Mouse (Mus musculus) intestine, embryonic 15.5 days (tissue): ENCODE measurements around the gene Olfr1512. TPM values are rescaled to one million over a fixed set of nuclear protein-coding genes. Genes with fewer than 3 reads are reported as not detected.
"Not testable (repeated sequence)": the region's sequence is repeated elsewhere in the genome, so short reads cannot be mapped to it uniquely, and the experiment has no call there.

Experiments used
- ATAC-seq: fragments of 200-750 bp; cut with Nextera tagmentation; 2 replicates; pipeline ENCODE4 v1.8.0; 2017; ENCODE audit warnings: moderate TSS enrichment, moderate library complexity
- H3K27ac ChIP-seq: fragments of 300-500 bp; sonication (generic); 2 replicates; pipeline ENCODE4 v1.5.1; 2015; ENCODE audit warnings: mild to moderate bottlenecking, inconsistent platforms
- H3K27me3 ChIP-seq: fragments of 300-500 bp; sonication (generic); replicated peaks from 2 replicates; pipeline ENCODE4 v1.6.1; 2015; ENCODE audit warnings: inconsistent platforms
- H3K36me3 ChIP-seq: fragments of 300-500 bp; sonication (generic); 2 replicates; pipeline ENCODE4 v1.6.1; 2015; ENCODE audit warnings: inconsistent platforms
- H3K4me1 ChIP-seq: fragments of 300-500 bp; sonication (generic); replicated peaks from 2 replicates; pipeline ENCODE4 v1.6.1; 2015; ENCODE audit warnings: inconsistent platforms
- H3K4me2 ChIP-seq: fragments of 300-500 bp; sonication (generic); replicated peaks from 2 replicates; pipeline ENCODE4 v1.6.1; 2015; ENCODE audit warnings: mild to moderate bottlenecking, inconsistent platforms
- H3K4me3 ChIP-seq: fragments of 300-500 bp; sonication (generic); replicated peaks from 2 replicates; pipeline ENCODE4 v1.5.1; 2015; ENCODE audit warnings: inconsistent platforms
- H3K9ac ChIP-seq: fragments of 300-500 bp; sonication (generic); 2 replicates; pipeline ENCODE4 v1.6.1; 2015; ENCODE audit warnings: inconsistent platforms
- H3K9me3 ChIP-seq: fragments of 300-500 bp; sonication (generic); 2 replicates; pipeline ENCODE4 v1.6.1; 2016; ENCODE audit warnings: inconsistent platforms
- WGBS: fragments of 180-500 bp; shearing (Covaris S2); methylation state at CpG from one replicate; pipeline ENCODE4 v1.1.7; 2015; 5-methylcytosine and 5-hydroxymethylcytosine counted together
- polyA plus RNA-seq: library from polyadenylated mRNA; unstranded; fragments of >200 nt; fragmentation: Nextera tagmentation; extraction: Ambion mirVana; gene quantifications from 2 replicates; pipeline ENCODE4 v1.2.1, GENCODE M21; 2015

The Olfr1512 gene
- polyA plus RNA-seq: not detected in 2 replicates

- Histone ChIP-seq H3K27me3 (no peaks in the 10 kb centered on the region), H3K9ac (no peak within 1 kb of the TSS), H3K9me3 (no peaks in the 10 kb centered on the region), H3K36me3 (no peaks in the 10 kb centered on the region), H3K4me3 (no peak within 1 kb of the TSS), H3K4me1 (no peaks in the 10 kb centered on the region), H3K27ac (no peak within 1 kb of the TSS), H3K4me2 (no peak within 1 kb of the TSS)
- WGBS: 78% methylated on average over 2 of the region's 2 CpGs
- ATAC-seq: no peak
Measured at GRCm38 (mm10) chr14:52379068-52379467, at the start of gene Olfr1512. Olfr1512 (minus strand) TSS chr14:52379168.

- no peak overlapping the region for H3K4me2 ChIP-seq
- H3K36me3 ChIP-seq: no peaks in the 10 kb centered on the region
- no peak for ATAC-seq
- no peak overlapping the region for H3K9ac ChIP-seq
- H3K4me1 ChIP-seq: no peaks in the 10 kb centered on the region
- no peak overlapping the region for H3K4me3 ChIP-seq
- WGBS: 85% methylated on average over 1 of the region's 1 CpGs
- H3K27ac ChIP-seq: no peak overlapping the region
- H3K9me3 ChIP-seq: no peaks in the 10 kb centered on the region
- H3K27me3 ChIP-seq: no peaks in the 10 kb centered on the region
Measured at GRCm38 (mm10) chr14:52427686-52428085, 48.7 kb upstream of the Olfr1512 start.

- H3K36me3 ChIP-seq: no peaks in the 10 kb centered on the region
- H3K9me3 ChIP-seq: no peaks in the 10 kb centered on the region
- no peak within 1 kb of the TSS for H3K27ac ChIP-seq
- WGBS: 83% methylated on average over 3 of the region's 3 CpGs
- H3K27me3 ChIP-seq: no peaks in the 10 kb centered on the region
- H3K4me1 ChIP-seq: no peaks in the 10 kb centered on the region
- no peak within 1 kb of the TSS for H3K9ac ChIP-seq
- no peak for ATAC-seq
- H3K4me3 ChIP-seq: no peak within 1 kb of the TSS
- H3K4me2 ChIP-seq: no peak within 1 kb of the TSS
Measured at GRCm38 (mm10) chr14:52414273-52414672, 35.3 kb upstream of the Olfr1512 start, which contains the start of gene Olfr1510. Olfr1510 (minus strand) TSS chr14:52414373.

GRCm38 (mm10) chr14:52410142-52410919 lies 31.4 kb upstream of the Olfr1512 start:
- H3K4me3 ChIP-seq, H3K4me1 ChIP-seq, ATAC-seq, H3K9me3 ChIP-seq, H3K27me3 ChIP-seq, H3K4me2 ChIP-seq, H3K9ac ChIP-seq, H3K27ac ChIP-seq, H3K36me3 ChIP-seq: not testable (repeated sequence)
- WGBS: 79% methylated on average over 8 of the region's 10 CpGs

- no peak within 1 kb of the TSS for H3K9ac ChIP-seq
- H3K27ac ChIP-seq: no peak within 1 kb of the TSS
- no peaks in the 10 kb centered on the region for H3K36me3 ChIP-seq
- 77% methylated on average over 4 of the region's 4 CpGs for WGBS
- no peak within 1 kb of the TSS for H3K4me3 ChIP-seq
- H3K27me3 ChIP-seq: no peaks in the 10 kb centered on the region
- no peaks in the 10 kb centered on the region for H3K4me1 ChIP-seq
- ATAC-seq: no peak
- H3K4me2 ChIP-seq: no peak within 1 kb of the TSS
- H3K9me3 ChIP-seq: no peaks in the 10 kb centered on the region
Measured at GRCm38 (mm10) chr14:52397279-52397678, 18.3 kb upstream of the Olfr1512 start, which contains the start of gene Olfr1511. Olfr1511 (minus strand) TSS chr14:52397379.

- H3K27me3 ChIP-seq, H3K36me3 ChIP-seq, H3K27ac ChIP-seq, H3K4me1 ChIP-seq, H3K4me3 ChIP-seq, ATAC-seq, H3K9me3 ChIP-seq, H3K9ac ChIP-seq, H3K4me2 ChIP-seq: not testable (repeated sequence)
- 76% methylated on average over 9 of the region's 9 CpGs for WGBS
Measured at GRCm38 (mm10) chr14:52390084-52390848, 11.3 kb upstream of the Olfr1512 start.

- ATAC-seq: no peak
- H3K9me3 ChIP-seq: no peaks in the 10 kb centered on the region
Measured at GRCm38 (mm10) chr14:52368741-52369140, 10.2 kb downstream of the Olfr1512 start.

GRCm38 (mm10) chr14:52356308-52356707 lies 22.7 kb downstream of the Olfr1512 start, which contains the start of gene Olfr1513:
Olfr1513 (minus strand) TSS chr14:52356408.
- H3K4me2 ChIP-seq: no peak within 1 kb of the TSS
- H3K36me3 ChIP-seq: no peaks in the 10 kb centered on the region
- no peak for ATAC-seq
- H3K9ac ChIP-seq: no peak within 1 kb of the TSS
- H3K4me3 ChIP-seq: no peak within 1 kb of the TSS
- no peak within 1 kb of the TSS for H3K27ac ChIP-seq
- no peaks in the 10 kb centered on the region for H3K4me1 ChIP-seq
- H3K9me3 ChIP-seq: no peaks in the 10 kb centered on the region
- H3K27me3 ChIP-seq: no peaks in the 10 kb centered on the region
- WGBS: 61% methylated on average over 4 of the region's 4 CpGs

More at GRCm38 (mm10) chr14:52368741-52369140, 10.2 kb downstream of the Olfr1512 start:
- Histone ChIP-seq H3K27me3 (no peaks in the 10 kb centered on the region), H3K4me3 (no peak overlapping the region), H3K4me2 (no peak overlapping the region), H3K4me1 (no peaks in the 10 kb centered on the region), H3K27ac (no peak overlapping the region), H3K9ac (no peak overlapping the region), H3K36me3 (no peaks in the 10 kb centered on the region)
- 94% methylated on average over 3 of the region's 3 CpGs for WGBS

GRCm38 (mm10) chr14:52339512-52339852 lies 39.5 kb downstream of the Olfr1512 start:
- no peaks in the 10 kb centered on the region for H3K36me3 ChIP-seq
- H3K27me3 ChIP-seq: 0 out of 2 replicates have a peak, but pooled peaks cover 3% of the 10 kb centered on the region
- ATAC-seq: no peak
- H3K4me2 ChIP-seq: no peak overlapping the region
- H3K4me3 ChIP-seq: no peak overlapping the region
- H3K27ac ChIP-seq: no peak overlapping the region
- H3K4me1 ChIP-seq: no peaks in the 10 kb centered on the region
- H3K9me3 ChIP-seq: no peaks in the 10 kb centered on the region
- no peak overlapping the region for H3K9ac ChIP-seq
- WGBS: 74% methylated on average over 6 of the region's 6 CpGs

- Histone ChIP-seq H3K27ac (no peak overlapping the region), H3K4me1 (no peaks in the 10 kb centered on the region), H3K4me2 (peak overlapping the region; percentile 49), H3K4me3 (peak overlapping the region; percentile 7; the same call in 1 of the 2 replicates), H3K9me3 (no peaks in the 10 kb centered on the region), H3K36me3 (no peaks in the 10 kb centered on the region), H3K27me3 (0 out of 2 replicates have a peak, but pooled peaks cover 3% of the 10 kb centered on the region), H3K9ac (no peak overlapping the region)
- ATAC-seq: peak; percentile 53
- 27% methylated on average over 21 of the region's 21 CpGs for WGBS
Measured at GRCm38 (mm10) chr14:52338751-52339511, 40.0 kb downstream of the Olfr1512 start.

- ATAC-seq: no peak
Measured at GRCm38 (mm10) chr14:52332171-52332570, 46.8 kb downstream of the Olfr1512 start.

More at GRCm38 (mm10) chr14:52332171-52332570, 46.8 kb downstream of the Olfr1512 start:
- peaks cover 9% of the 10 kb centered on the region for H3K27me3 ChIP-seq
- H3K9me3 ChIP-seq: no peaks in the 10 kb centered on the region
- no peak overlapping the region for H3K4me2 ChIP-seq
- no peak overlapping the region for H3K4me3 ChIP-seq
- 88% methylated on average over 1 of the region's 3 CpGs for WGBS
- H3K9ac ChIP-seq: no peak overlapping the region
- no peak overlapping the region for H3K27ac ChIP-seq
- H3K4me1 ChIP-seq: peaks cover 5% of the 10 kb centered on the region; the same call in 1 of the 2 replicates
- no peaks in the 10 kb centered on the region for H3K36me3 ChIP-seq
